Mouse (Mus musculus) myocyte (in vitro differentiated cells): ENCODE results near the gene Nemp2.

Source experiments
- CEBPB ChIP-seq: IDR thresholded peaks from 2 replicates; pipeline ENCODE4 v1.6.1; 2011; ENCODE audit warnings: mild to moderate bottlenecking, moderate library complexity; ENCODE audit not compliant: poor library complexity, insufficient read depth, severe bottlenecking
- E2F4 ChIP-seq: IDR thresholded peaks from one replicate; pipeline ENCODE4 v1.6.1; 2011; ENCODE audit warnings: mild to moderate bottlenecking, control low read depth, moderate library complexity; ENCODE audit not compliant: insufficient read depth
- MAX ChIP-seq: IDR thresholded peaks from one replicate; pipeline ENCODE4 v1.6.1; 2011; ENCODE audit warnings: low read depth, mild to moderate bottlenecking, control low read depth
- MYOD1 ChIP-seq, 3 experiments: IDR thresholded peaks; one replicate each; pipeline ENCODE4 v1.6.1; 2011; ENCODE audit warnings: control low read depth in 2 of 3, low read depth in 2 of 3, mild to moderate bottlenecking in 2 of 3, moderate library complexity in 1 of 3; ENCODE audit not compliant: insufficient read length in 2 of 3, control insufficient read depth in 1 of 3
- MYOG ChIP-seq, 3 experiments: IDR thresholded peaks; one replicate each; pipeline ENCODE4 v1.6.1; 2011; ENCODE audit warnings: control low read depth in 2 of 3, low read depth in 2 of 3, mild to moderate bottlenecking in 2 of 3; ENCODE audit not compliant: insufficient read length in 2 of 3, control insufficient read depth in 1 of 3, insufficient read depth in 1 of 3
- POLR2A ChIP-seq: IDR thresholded peaks from one replicate; pipeline ENCODE4 v1.6.1; 2011; ENCODE audit warnings: low read depth, mild to moderate bottlenecking, control low read depth, moderate library complexity; ENCODE audit not compliant: insufficient read length
- POLR2AphosphoS2 ChIP-seq: IDR thresholded peaks from one replicate; pipeline ENCODE4 v1.6.1; 2011; ENCODE audit warnings: low read depth, control low read depth; ENCODE audit not compliant: insufficient read length
- SRF ChIP-seq: IDR thresholded peaks from one replicate; pipeline ENCODE4 v1.6.1; 2011; ENCODE audit warnings: low read depth; ENCODE audit not compliant: control insufficient read depth, insufficient read length
- TCF12 ChIP-seq: IDR thresholded peaks from one replicate; pipeline ENCODE4 v1.6.1; 2011; ENCODE audit warnings: mild to moderate bottlenecking, control low read depth; ENCODE audit not compliant: poor library complexity, insufficient read depth, severe bottlenecking
- TCF3 ChIP-seq: IDR thresholded peaks from one replicate; pipeline ENCODE4 v1.6.1; 2011; ENCODE audit warnings: low read depth, control low read depth; ENCODE audit not compliant: insufficient read length
- USF1 ChIP-seq: IDR thresholded peaks from one replicate; pipeline ENCODE4 v1.6.1; 2011; ENCODE audit warnings: low read depth, mild to moderate bottlenecking, control low read depth, moderate library complexity

DNA sequence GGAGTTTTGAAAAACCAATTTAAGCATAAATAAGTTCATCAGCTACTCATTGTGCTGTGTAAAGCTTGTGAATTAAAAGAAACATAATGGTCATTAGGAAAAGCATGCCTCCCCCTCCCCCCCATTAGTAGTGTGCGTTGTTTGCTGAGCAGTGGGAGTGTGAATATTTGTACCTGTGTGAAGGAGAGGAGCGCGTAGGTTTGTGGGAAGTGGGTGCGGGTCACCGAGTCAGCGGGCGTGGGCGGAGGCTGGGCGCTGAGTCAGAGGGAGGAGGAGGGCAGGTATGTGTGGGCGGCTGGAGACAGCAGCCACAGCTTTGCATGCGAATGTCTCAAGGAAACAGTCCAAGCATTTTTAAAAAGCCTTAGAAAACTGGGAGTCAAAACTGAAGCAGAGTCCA lies 32.7 kb upstream of the Nemp2 start:
- no peak for TF ChIP-seq MYOG (IDR thresholded peaks at IDR 0.05; ENCODE audit: control insufficient read depth in 1 of 3, insufficient read depth in 1 of 3, insufficient read length in 2 of 3, low read depth in 2 of 3)
- TF ChIP-seq MYOD1 (IDR thresholded peaks at IDR 0.05; ENCODE audit: control insufficient read depth in 1 of 3, insufficient read length in 2 of 3, low read depth in 2 of 3): no peak
- TF ChIP-seq POLR2A: no peak
- no peak for TF ChIP-seq SRF
- TF ChIP-seq MAX: no peak
- TF ChIP-seq E2F4: no peak
- TF ChIP-seq USF1: no peak
- TF ChIP-seq POLR2AphosphoS2: no peak
- TF ChIP-seq TCF12: no peak
- no peak for TF ChIP-seq TCF3
- no peak for TF ChIP-seq CEBPB
